Mouse (Mus musculus): ENCODE results near the gene Sv2b. TPM values are rescaled to one million over a fixed set of nuclear protein-coding genes. Genes with fewer than 3 reads are reported as not detected.

Sv2b gene
- polyA plus RNA-seq, 1 experiment from 2014 or later = 4.2 TPM

- no peaks in the 10 kb centered on the region for H3K4me1 ChIP-seq (ENCODE audit: control insufficient read depth, insufficient read depth, low read length)
- ATAC-seq (ENCODE audit: insufficient read depth, low FRiP score, low TSS enrichment) = no peak
- H3K27ac ChIP-seq (ENCODE audit: low read depth, low read length) = no peak overlapping the region
- no peaks in the 10 kb centered on the region for H3K27me3 ChIP-seq (ENCODE audit: control insufficient read depth, insufficient read depth, low read length)
- no peak for DNase-seq (ENCODE audit: low spot score)
- H3K4me3 ChIP-seq (ENCODE audit: low read depth, low read length) = no peak overlapping the region
- 86% methylated on average over 4 of the region's 4 CpGs for WGBS
- H3K36me3 ChIP-seq (ENCODE audit: control insufficient read depth, insufficient read depth, low read length) = no peaks in the 10 kb centered on the region
- no peaks in the 10 kb centered on the region for H3K9me3 ChIP-seq (ENCODE audit: control insufficient read depth, low read length)
- no peak overlapping the region for H3K9ac ChIP-seq (ENCODE audit: low read length)
- no peak overlapping the region for H3K4me2 ChIP-seq (ENCODE audit: low read depth)
Measured at GRCm38 (mm10) chr7:75281106-75281505, 28.0 kb downstream of the Sv2b start.

- H3K36me3 ChIP-seq (ENCODE audit: control insufficient read depth, insufficient read depth, low read length) = no peaks in the 10 kb centered on the region
- no peak for DNase-seq (ENCODE audit: low spot score)
- H3K9me3 ChIP-seq (ENCODE audit: control insufficient read depth, low read length) = no peaks in the 10 kb centered on the region
- no peaks in the 10 kb centered on the region for H3K4me1 ChIP-seq (ENCODE audit: control insufficient read depth, insufficient read depth, low read length)
- H3K4me3 ChIP-seq (ENCODE audit: low read depth, low read length) = no peak overlapping the region
- no peak overlapping the region for H3K4me2 ChIP-seq (ENCODE audit: low read depth)
- H3K27ac ChIP-seq (ENCODE audit: low read depth, low read length) = no peak overlapping the region
- no peak overlapping the region for H3K9ac ChIP-seq (ENCODE audit: low read length)
- H3K27me3 ChIP-seq (ENCODE audit: control insufficient read depth, insufficient read depth, low read length) = no peaks in the 10 kb centered on the region
- WGBS = 31% methylated on average over 3 of the region's 3 CpGs
- ATAC-seq (ENCODE audit: insufficient read depth, low FRiP score, low TSS enrichment) = no peak
Measured at GRCm38 (mm10) chr7:75277847-75278246, 31.2 kb downstream of the Sv2b start.

GRCm38 (mm10) chr7:75276739-75277138 lies 32.3 kb downstream of the Sv2b start:
- no peak overlapping the region for H3K4me3 ChIP-seq (ENCODE audit: low read depth, low read length)
- ATAC-seq (ENCODE audit: insufficient read depth, low FRiP score, low TSS enrichment) (no peak), DNase-seq (ENCODE audit: low spot score) (no peak)
- no peaks in the 10 kb centered on the region for H3K27me3 ChIP-seq (ENCODE audit: control insufficient read depth, insufficient read depth, low read length)
- no peaks in the 10 kb centered on the region for H3K9me3 ChIP-seq (ENCODE audit: control insufficient read depth, low read length)
- no peak overlapping the region for H3K9ac ChIP-seq (ENCODE audit: low read length)
- H3K4me2 ChIP-seq (ENCODE audit: low read depth) = no peak overlapping the region
- H3K36me3 ChIP-seq (ENCODE audit: control insufficient read depth, insufficient read depth, low read length) = no peaks in the 10 kb centered on the region
- H3K27ac ChIP-seq (ENCODE audit: low read depth, low read length) = no peak overlapping the region
- H3K4me1 ChIP-seq (ENCODE audit: control insufficient read depth, insufficient read depth, low read length) = no peaks in the 10 kb centered on the region

GRCm38 (mm10) chr7:75274518-75274917 lies 34.5 kb downstream of the Sv2b start:
- no peaks in the 10 kb centered on the region for H3K9me3 ChIP-seq (ENCODE audit: control insufficient read depth, low read length)
- no peak overlapping the region for H3K4me2 ChIP-seq (ENCODE audit: low read depth)
- WGBS = 66% methylated on average over 3 of the region's 3 CpGs
- no peaks in the 10 kb centered on the region for H3K36me3 ChIP-seq (ENCODE audit: control insufficient read depth, insufficient read depth, low read length)
- ATAC-seq (ENCODE audit: insufficient read depth, low FRiP score, low TSS enrichment) = no peak
- no peaks in the 10 kb centered on the region for H3K4me1 ChIP-seq (ENCODE audit: control insufficient read depth, insufficient read depth, low read length)
- H3K4me3 ChIP-seq (ENCODE audit: low read depth, low read length) = no peak overlapping the region
- no peak overlapping the region for H3K9ac ChIP-seq (ENCODE audit: low read length)
- DNase-seq (ENCODE audit: low spot score) = no peak
- H3K27ac ChIP-seq (ENCODE audit: low read depth, low read length) = no peak overlapping the region
- no peaks in the 10 kb centered on the region for H3K27me3 ChIP-seq (ENCODE audit: control insufficient read depth, insufficient read depth, low read length)

- H3K9me3 ChIP-seq (ENCODE audit: control insufficient read depth, low read length) = no peaks in the 10 kb centered on the region
- ATAC-seq (ENCODE audit: insufficient read depth, low FRiP score, low TSS enrichment) = no peak
- WGBS = 74% methylated on average over 2 of the region's 2 CpGs
- H3K4me3 ChIP-seq (ENCODE audit: low read depth, low read length) = no peak overlapping the region
- no peaks in the 10 kb centered on the region for H3K36me3 ChIP-seq (ENCODE audit: control insufficient read depth, insufficient read depth, low read length)
- no peaks in the 10 kb centered on the region for H3K27me3 ChIP-seq (ENCODE audit: control insufficient read depth, insufficient read depth, low read length)
- H3K9ac ChIP-seq (ENCODE audit: low read length) = no peak overlapping the region
- no peak overlapping the region for H3K4me2 ChIP-seq (ENCODE audit: low read depth)
- no peak for DNase-seq (ENCODE audit: low spot score)
- no peaks in the 10 kb centered on the region for H3K4me1 ChIP-seq (ENCODE audit: control insufficient read depth, insufficient read depth, low read length)
- no peak overlapping the region for H3K27ac ChIP-seq (ENCODE audit: low read depth, low read length)
Measured at GRCm38 (mm10) chr7:75273633-75274032, 35.4 kb downstream of the Sv2b start.

GRCm38 (mm10) chr7:75271921-75272381 lies 37.1 kb downstream of the Sv2b start:
- no peak overlapping the region for H3K27ac ChIP-seq (ENCODE audit: low read depth, low read length)
- H3K9ac ChIP-seq (ENCODE audit: low read length) = no peak overlapping the region
- H3K4me1 ChIP-seq (ENCODE audit: control insufficient read depth, insufficient read depth, low read length) = no peaks in the 10 kb centered on the region
- H3K4me2 ChIP-seq (ENCODE audit: low read depth) = no peak overlapping the region
- H3K9me3 ChIP-seq (ENCODE audit: control insufficient read depth, low read length) = no peaks in the 10 kb centered on the region
- no peak overlapping the region for H3K4me3 ChIP-seq (ENCODE audit: low read depth, low read length)
- no peaks in the 10 kb centered on the region for H3K27me3 ChIP-seq (ENCODE audit: control insufficient read depth, insufficient read depth, low read length)
- DNase-seq (ENCODE audit: low spot score) = no peak
- H3K36me3 ChIP-seq (ENCODE audit: control insufficient read depth, insufficient read depth, low read length) = no peaks in the 10 kb centered on the region
- no peak for ATAC-seq (ENCODE audit: insufficient read depth, low FRiP score, low TSS enrichment)
- 83% methylated on average over 3 of the region's 3 CpGs for WGBS

GRCm38 (mm10) chr7:75271306-75271705 lies 37.8 kb downstream of the Sv2b start:
- no peaks in the 10 kb centered on the region for H3K4me1 ChIP-seq (ENCODE audit: control insufficient read depth, insufficient read depth, low read length)
- DNase-seq (ENCODE audit: low spot score) = no peak
- WGBS = 80% methylated on average over 3 of the region's 3 CpGs
- H3K9ac ChIP-seq (ENCODE audit: low read length) = no peak overlapping the region
- ATAC-seq (ENCODE audit: insufficient read depth, low FRiP score, low TSS enrichment) = no peak
- H3K36me3 ChIP-seq (ENCODE audit: control insufficient read depth, insufficient read depth, low read length) = no peaks in the 10 kb centered on the region
- no peak overlapping the region for H3K4me2 ChIP-seq (ENCODE audit: low read depth)
- H3K9me3 ChIP-seq (ENCODE audit: control insufficient read depth, low read length) = no peaks in the 10 kb centered on the region
- no peak overlapping the region for H3K27ac ChIP-seq (ENCODE audit: low read depth, low read length)
- H3K27me3 ChIP-seq (ENCODE audit: control insufficient read depth, insufficient read depth, low read length) = no peaks in the 10 kb centered on the region
- H3K4me3 ChIP-seq (ENCODE audit: low read depth, low read length) = no peak overlapping the region

GRCm38 (mm10) chr7:75267236-75267635 lies 41.8 kb downstream of the Sv2b start:
- H3K9me3 ChIP-seq (ENCODE audit: control insufficient read depth, low read length) = no peaks in the 10 kb centered on the region
- H3K4me1 ChIP-seq (ENCODE audit: control insufficient read depth, insufficient read depth, low read length) = no peaks in the 10 kb centered on the region
- no peak overlapping the region for H3K4me2 ChIP-seq (ENCODE audit: low read depth)
- H3K4me3 ChIP-seq (ENCODE audit: low read depth, low read length) = no peak overlapping the region
- no peaks in the 10 kb centered on the region for H3K36me3 ChIP-seq (ENCODE audit: control insufficient read depth, insufficient read depth, low read length)
- no peaks in the 10 kb centered on the region for H3K27me3 ChIP-seq (ENCODE audit: control insufficient read depth, insufficient read depth, low read length)
- H3K27ac ChIP-seq (ENCODE audit: low read depth, low read length) = no peak overlapping the region
- no peak for ATAC-seq (ENCODE audit: insufficient read depth, low FRiP score, low TSS enrichment)
- DNase-seq (ENCODE audit: low spot score) = no peak
- 77% methylated on average over 4 of the region's 4 CpGs for WGBS
- H3K9ac ChIP-seq (ENCODE audit: low read length) = no peak overlapping the region

GRCm38 (mm10) chr7:75265241-75265640 lies 43.8 kb downstream of the Sv2b start:
- Histone ChIP-seq H3K27me3 (ENCODE audit: control insufficient read depth, insufficient read depth, low read length) (no peaks in the 10 kb centered on the region), H3K36me3 (ENCODE audit: control insufficient read depth, insufficient read depth, low read length) (no peaks in the 10 kb centered on the region), H3K4me3 (ENCODE audit: low read depth, low read length) (no peak overlapping the region), H3K27ac (ENCODE audit: low read depth, low read length) (no peak overlapping the region), H3K9ac (ENCODE audit: low read length) (no peak overlapping the region), H3K4me2 (ENCODE audit: low read depth) (no peak overlapping the region), H3K4me1 (ENCODE audit: control insufficient read depth, insufficient read depth, low read length) (no peaks in the 10 kb centered on the region), H3K9me3 (ENCODE audit: control insufficient read depth, low read length) (no peaks in the 10 kb centered on the region)
- ATAC-seq (ENCODE audit: insufficient read depth, low FRiP score, low TSS enrichment) (no peak), DNase-seq (ENCODE audit: low spot score) (no peak)
- 57% methylated on average over 4 of the region's 4 CpGs for WGBS
